Mouse (Mus musculus) heart, embryonic 15.5 days (tissue): Measurements from ENCODE around the gene Dennd6a. TPM values are rescaled to one million over a fixed set of nuclear protein-coding genes. Genes with fewer than 3 reads are reported as not detected.

Experiments
- ATAC-seq: fragments of 200-750 bp; cut with Nextera tagmentation; replicated peaks from 2 replicates; pipeline ENCODE4 v1.8.0; 2017; ENCODE audit warnings: low read depth, moderate TSS enrichment; ENCODE audit not compliant: insufficient number of reproducible peaks, insufficient read depth, low FRiP score
- H3K27ac ChIP-seq: fragments of 300-500 bp; sonication (generic); 2 replicates; pipeline ENCODE4 v1.5.1; 2015; ENCODE audit warnings: mild to moderate bottlenecking, inconsistent platforms
- H3K27me3 ChIP-seq: fragments of 300-500 bp; sonication (generic); 2 replicates; pipeline ENCODE4 v1.6.1; 2015; ENCODE audit warnings: inconsistent platforms
- H3K36me3 ChIP-seq: fragments of 300-500 bp; sonication (generic); 2 replicates; pipeline ENCODE4 v1.6.1; 2015; ENCODE audit warnings: mild to moderate bottlenecking, inconsistent platforms
- H3K4me1 ChIP-seq: fragments of 300-500 bp; sonication (generic); replicated peaks from 2 replicates; pipeline ENCODE4 v1.6.1; 2015; ENCODE audit warnings: inconsistent platforms
- H3K4me2 ChIP-seq: fragments of 300-500 bp; sonication (generic); 2 replicates; pipeline ENCODE4 v1.6.1; 2015; ENCODE audit warnings: inconsistent platforms, mild to moderate bottlenecking, moderate library complexity
- H3K4me3 ChIP-seq: fragments of 300-500 bp; sonication (generic); 2 replicates; pipeline ENCODE4 v1.5.1; 2015; ENCODE audit warnings: mild to moderate bottlenecking, inconsistent platforms
- H3K9ac ChIP-seq: fragments of 300-500 bp; sonication (generic); 2 replicates; pipeline ENCODE4 v1.6.1; 2015; ENCODE audit warnings: mild to moderate bottlenecking, inconsistent platforms
- H3K9me3 ChIP-seq: fragments of 300-500 bp; sonication (generic); replicated peaks from 2 replicates; pipeline ENCODE4 v1.6.1; 2016; ENCODE audit warnings: inconsistent platforms
- WGBS: fragments of 180-500 bp; shearing (Covaris S2); methylation state at CpG from one replicate; pipeline ENCODE4 v1.1.7; 2015; ENCODE audit warnings: mixed read lengths; 5-methylcytosine and 5-hydroxymethylcytosine counted together
- polyA plus RNA-seq: library from polyadenylated mRNA; unstranded; fragments of >200 nt; fragmentation: Nextera tagmentation; extraction: Ambion mirVana; gene quantifications from 2 replicates; pipeline ENCODE4 v1.2.1, GENCODE M21; 2015

Gene Dennd6a
- polyA plus RNA-seq, 1 experiment from 2014 or later, result 20.3 TPM

DNA sequence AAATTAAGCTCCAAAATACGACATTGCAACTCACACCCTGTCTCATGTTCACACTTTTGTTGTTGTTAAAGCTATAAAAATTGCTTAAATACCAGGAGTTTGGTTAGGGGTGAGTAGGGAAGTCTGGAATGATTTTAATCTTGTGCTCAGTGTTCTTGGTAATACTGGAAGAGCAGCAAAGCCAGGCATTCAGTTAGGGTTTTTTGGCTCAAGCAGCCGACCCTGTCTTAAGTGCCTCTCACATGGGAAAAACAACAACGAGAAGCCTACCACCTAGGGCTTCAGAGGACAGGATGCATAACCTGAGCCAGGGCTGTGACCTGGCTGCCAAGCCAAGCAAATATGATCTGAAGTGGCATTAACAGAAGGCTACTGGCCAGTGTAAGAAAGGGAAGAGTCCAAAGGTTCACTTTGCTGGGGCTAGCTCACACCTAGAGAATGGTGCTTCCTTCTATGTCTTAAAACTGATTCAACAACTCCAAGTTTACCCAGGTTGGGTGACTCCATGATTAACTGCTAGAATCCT, 2.7 kb downstream of the Dennd6a start:
- ATAC-seq, result no peak
- H3K27me3 ChIP-seq, result no peaks in the 10 kb centered on the region
- H3K4me3 ChIP-seq, result no peak overlapping the region
- H3K4me1 ChIP-seq, result peaks cover 10% of the 10 kb centered on the region
- H3K4me2 ChIP-seq, result no peak overlapping the region
- WGBS, result 55% methylated on average over 3 of the region's 3 CpGs
- no peak overlapping the region for H3K27ac ChIP-seq
- H3K36me3 ChIP-seq, result no peaks in the 10 kb centered on the region
- no peaks in the 10 kb centered on the region for H3K9me3 ChIP-seq
- no peak overlapping the region for H3K9ac ChIP-seq

DNA sequence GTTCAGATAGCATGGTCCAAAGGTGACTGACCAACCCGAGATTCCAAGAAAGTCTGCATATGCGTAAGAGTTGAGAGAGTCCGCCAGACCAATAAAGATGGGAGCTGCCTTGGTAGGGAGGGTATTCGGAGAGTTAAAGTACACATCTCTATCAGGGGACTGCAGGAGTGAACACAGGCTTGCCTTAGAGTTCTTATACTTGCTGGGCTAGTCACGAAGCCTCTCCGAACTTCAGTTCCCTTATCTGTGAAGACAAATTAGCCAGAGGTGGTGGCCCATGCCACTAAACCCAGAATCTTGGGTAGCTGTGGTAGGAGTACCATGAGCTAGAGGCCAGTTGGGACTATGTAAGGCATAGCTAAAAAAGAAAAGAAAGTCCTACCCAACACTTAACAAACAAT, 5.1 kb downstream of the Dennd6a start:
- 0 out of 2 replicates have a peak overlapping the region, but pooled peaks have one; percentile 100 for H3K4me3 ChIP-seq
- no peak for ATAC-seq
- H3K27ac ChIP-seq, result peak overlapping the region; percentile 100; the same call in 1 of the 2 replicates
- no peak overlapping the region for H3K9ac ChIP-seq
- no peaks in the 10 kb centered on the region for H3K27me3 ChIP-seq
- no peaks in the 10 kb centered on the region for H3K9me3 ChIP-seq
- peaks cover 16% of the 10 kb centered on the region for H3K4me1 ChIP-seq
- H3K36me3 ChIP-seq, result no peaks in the 10 kb centered on the region
- WGBS, result 52% methylated on average over 6 of the region's 6 CpGs
- peak overlapping the region; percentile 82 for H3K4me2 ChIP-seq

DNA sequence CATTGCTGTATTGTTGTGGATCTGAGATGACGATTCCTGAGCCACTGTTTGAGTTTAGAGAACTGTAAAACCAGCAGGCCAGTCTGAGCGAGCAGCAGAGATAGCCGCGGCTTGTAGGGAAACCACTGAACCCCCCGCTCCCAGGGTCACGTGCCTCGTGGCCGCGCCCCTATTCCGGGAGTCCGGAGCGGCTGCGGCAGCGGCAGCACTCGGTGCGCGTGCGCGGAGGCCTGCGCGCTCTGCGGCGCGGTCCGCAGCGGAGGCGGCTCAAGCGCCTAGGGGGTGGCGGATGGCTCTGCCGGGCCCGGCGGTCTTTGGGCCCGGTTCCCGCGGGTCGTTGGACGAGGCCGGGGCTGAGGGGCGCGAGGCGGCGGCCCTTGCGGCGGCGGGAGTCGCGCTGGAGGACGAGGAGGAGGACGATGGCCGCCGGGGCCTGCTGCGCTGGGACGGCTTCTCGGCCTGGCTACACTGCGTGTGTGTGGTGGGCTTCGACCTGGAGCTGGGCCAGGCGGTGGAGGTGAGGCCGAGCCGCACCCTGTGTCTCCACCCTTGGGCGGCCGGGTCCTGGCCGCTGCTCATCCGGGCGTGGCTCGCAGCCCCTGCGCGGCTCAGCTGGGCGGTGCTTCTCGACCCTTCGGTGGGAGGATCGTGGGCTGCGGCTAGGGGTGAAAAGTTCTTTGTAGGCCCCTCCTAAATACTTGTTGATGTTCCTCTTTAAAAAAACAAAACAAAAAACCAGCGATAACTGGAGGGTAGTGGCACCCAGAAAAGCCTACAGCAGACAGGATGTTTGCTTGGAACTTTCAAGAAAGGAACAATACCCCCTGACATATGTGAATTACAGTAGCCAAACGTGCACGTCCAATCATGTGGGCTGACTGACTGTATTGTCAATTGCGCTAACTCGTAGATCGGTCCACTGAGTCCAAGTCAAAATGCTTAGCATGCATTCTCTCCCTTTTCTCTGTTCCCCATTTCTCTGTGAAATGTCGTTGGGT, 6.0 kb downstream of the Dennd6a start:
- Histone ChIP-seq H3K4me3 (peak overlapping the region; percentile 100), H3K4me2 (peak overlapping the region; percentile 82), H3K27ac (peak overlapping the region; percentile 100), H3K36me3 (no peaks in the 10 kb centered on the region), H3K4me1 (peaks cover 18% of the 10 kb centered on the region), H3K9me3 (no peaks in the 10 kb centered on the region), H3K9ac (peak overlapping the region; percentile 100), H3K27me3 (no peaks in the 10 kb centered on the region)
- under 1% methylated on average over 79 of the region's 79 CpGs for WGBS
- ATAC-seq, result peak; percentile 94

DNA sequence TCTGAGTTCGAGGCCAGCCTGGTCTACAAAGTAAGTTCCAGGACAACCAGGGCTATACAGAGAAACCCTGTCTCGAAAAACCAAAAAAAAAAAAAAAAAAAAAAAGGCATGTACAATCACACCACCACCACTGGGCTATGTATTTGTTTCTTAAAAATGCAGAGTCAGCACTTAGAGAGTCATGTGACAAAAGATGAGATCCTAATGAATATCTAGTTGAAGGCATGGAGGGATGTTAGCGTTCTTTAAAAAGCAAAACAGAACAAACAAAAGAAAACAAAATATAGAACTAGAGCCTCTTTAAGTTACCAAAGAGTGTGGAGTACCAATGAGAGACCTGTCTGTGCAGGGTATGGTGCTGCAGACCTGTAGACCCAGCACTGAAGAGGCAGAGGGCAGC, 10.0 kb downstream of the Dennd6a start:
- Histone ChIP-seq H3K9me3 (no peaks in the 10 kb centered on the region), H3K9ac (no peak overlapping the region), H3K4me3 (no peak overlapping the region), H3K36me3 (no peaks in the 10 kb centered on the region), H3K4me1 (peaks cover 27% of the 10 kb centered on the region), H3K27me3 (no peaks in the 10 kb centered on the region), H3K27ac (no peak overlapping the region), H3K4me2 (no peak overlapping the region)
- no peak for ATAC-seq
- WGBS, result 95% methylated on average over 2 of the region's 3 CpGs

DNA sequence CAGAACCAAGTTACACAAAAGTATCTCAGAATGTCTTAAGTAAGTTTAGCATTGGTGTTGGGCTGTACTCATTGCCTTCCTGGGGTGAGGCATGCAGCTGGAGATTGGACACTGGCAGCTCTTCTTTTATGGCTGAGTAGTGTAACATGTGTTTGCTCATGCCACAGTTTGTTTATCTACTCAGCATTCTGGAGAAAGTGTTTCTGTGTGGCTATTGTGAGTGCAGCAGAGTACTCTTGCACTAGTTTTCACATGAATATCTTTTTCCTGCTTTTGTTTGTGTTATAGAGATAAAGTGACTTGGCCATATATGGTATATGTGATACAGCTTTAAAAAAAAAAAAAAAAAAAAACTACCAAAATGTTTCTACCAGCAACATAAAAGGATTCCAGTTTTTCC, 13.5 kb downstream of the Dennd6a start:
- Histone ChIP-seq H3K4me3 (no peak overlapping the region), H3K9ac (no peak overlapping the region), H3K27ac (peak overlapping the region; percentile 20), H3K27me3 (no peaks in the 10 kb centered on the region), H3K4me1 (peaks cover 16% of the 10 kb centered on the region), H3K9me3 (no peaks in the 10 kb centered on the region), H3K4me2 (no peak overlapping the region), H3K36me3 (no peaks in the 10 kb centered on the region)
- ATAC-seq, result no peak

DNA sequence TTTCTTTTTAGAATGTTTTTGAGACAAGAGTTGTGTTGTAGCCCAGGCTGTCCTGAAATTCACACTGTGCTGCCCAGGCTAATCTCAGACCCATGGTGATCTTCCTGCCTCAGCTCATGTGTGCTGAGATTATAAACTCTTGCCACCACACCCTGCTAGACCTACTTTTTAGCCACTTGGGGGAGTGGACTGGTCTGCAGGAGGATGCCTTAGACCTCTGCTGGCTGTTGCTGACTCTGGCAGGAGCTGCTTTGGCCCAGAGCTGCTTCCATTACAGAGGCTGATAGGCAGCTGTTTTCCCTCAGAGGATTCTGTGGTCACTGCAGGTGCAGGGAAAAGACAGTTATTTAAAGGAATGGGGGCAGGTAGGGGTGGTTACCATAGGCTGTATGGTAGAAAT, 17.7 kb downstream of the Dennd6a start:
- H3K4me1 ChIP-seq, result peaks cover 11% of the 10 kb centered on the region; the same call in 1 of the 2 replicates
- H3K9me3 ChIP-seq, result no peaks in the 10 kb centered on the region
- H3K4me3 ChIP-seq, result no peak overlapping the region
- no peak overlapping the region for H3K4me2 ChIP-seq
- ATAC-seq, result no peak
- no peak overlapping the region for H3K9ac ChIP-seq
- H3K36me3 ChIP-seq, result no peaks in the 10 kb centered on the region
- H3K27ac ChIP-seq, result no peak overlapping the region
- no peaks in the 10 kb centered on the region for H3K27me3 ChIP-seq

DNA sequence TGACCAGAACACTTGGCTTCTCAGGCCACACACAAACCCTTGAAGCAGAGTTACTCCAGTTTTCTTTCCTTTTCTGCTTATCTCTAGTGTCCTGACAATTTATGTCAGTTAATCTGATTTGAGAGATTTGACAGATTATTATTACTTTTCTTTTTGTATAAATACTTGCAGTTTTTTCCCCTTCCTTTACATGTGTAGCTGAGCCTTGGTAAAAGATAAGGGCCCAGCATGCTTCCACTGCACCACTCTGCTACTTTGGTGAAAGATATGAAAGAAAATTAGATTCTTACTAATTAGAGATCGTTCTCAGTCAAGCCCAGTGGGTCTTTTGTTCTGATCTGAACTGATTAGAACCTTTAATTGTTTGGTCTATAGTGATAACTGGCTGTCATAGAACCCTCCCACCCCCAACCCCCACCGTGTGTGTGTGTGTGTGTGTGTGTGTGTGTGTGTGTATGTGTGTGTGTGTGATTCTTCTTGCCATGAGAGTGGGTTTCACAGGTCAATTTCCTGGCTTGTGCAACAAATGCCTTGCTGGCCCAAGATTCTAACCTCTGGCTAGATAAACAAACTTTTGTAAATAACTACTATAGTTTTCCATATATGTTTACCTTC, 19.7 kb downstream of the Dennd6a start:
- Histone ChIP-seq H3K27ac (no peak overlapping the region), H3K9ac (no peak overlapping the region), H3K4me3 (no peak overlapping the region), H3K27me3 (no peaks in the 10 kb centered on the region), H3K4me2 (no peak overlapping the region), H3K4me1 (0 out of 2 replicates have a peak, but pooled peaks cover 2% of the 10 kb centered on the region), H3K36me3 (peaks cover 18% of the 10 kb centered on the region), H3K9me3 (no peaks in the 10 kb centered on the region)
- no peak for ATAC-seq
- 70% methylated on average over 2 of the region's 2 CpGs for WGBS

DNA sequence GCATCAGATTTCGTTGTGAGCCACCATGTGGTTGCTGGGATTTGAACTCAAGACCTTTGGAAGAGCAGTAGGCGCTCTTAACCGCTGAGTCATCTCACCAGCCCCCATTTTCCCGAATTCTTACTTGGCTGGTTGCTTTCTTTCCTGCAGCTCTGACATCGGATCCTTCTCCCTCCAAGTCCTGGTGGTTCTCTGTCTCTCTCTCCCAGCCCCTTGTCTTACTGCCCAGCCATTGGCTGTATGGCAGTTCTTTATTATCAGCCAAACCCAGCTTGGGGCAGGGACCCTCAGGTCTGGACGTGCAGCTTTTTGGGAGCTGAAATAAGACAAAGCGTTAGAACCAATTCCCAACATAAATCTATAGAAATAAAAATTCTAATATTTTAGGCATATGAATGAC, 21.5 kb downstream of the Dennd6a start:
- no peak for ATAC-seq
- H3K4me1 ChIP-seq, result 0 out of 2 replicates have a peak, but pooled peaks cover 2% of the 10 kb centered on the region
- no peak overlapping the region for H3K4me2 ChIP-seq
- H3K4me3 ChIP-seq, result no peak overlapping the region
- H3K9me3 ChIP-seq, result no peaks in the 10 kb centered on the region
- no peaks in the 10 kb centered on the region for H3K27me3 ChIP-seq
- peaks cover 30% of the 10 kb centered on the region for H3K36me3 ChIP-seq
- 82% methylated on average over 7 of the region's 7 CpGs for WGBS
- H3K9ac ChIP-seq, result no peak overlapping the region
- no peak overlapping the region for H3K27ac ChIP-seq

DNA sequence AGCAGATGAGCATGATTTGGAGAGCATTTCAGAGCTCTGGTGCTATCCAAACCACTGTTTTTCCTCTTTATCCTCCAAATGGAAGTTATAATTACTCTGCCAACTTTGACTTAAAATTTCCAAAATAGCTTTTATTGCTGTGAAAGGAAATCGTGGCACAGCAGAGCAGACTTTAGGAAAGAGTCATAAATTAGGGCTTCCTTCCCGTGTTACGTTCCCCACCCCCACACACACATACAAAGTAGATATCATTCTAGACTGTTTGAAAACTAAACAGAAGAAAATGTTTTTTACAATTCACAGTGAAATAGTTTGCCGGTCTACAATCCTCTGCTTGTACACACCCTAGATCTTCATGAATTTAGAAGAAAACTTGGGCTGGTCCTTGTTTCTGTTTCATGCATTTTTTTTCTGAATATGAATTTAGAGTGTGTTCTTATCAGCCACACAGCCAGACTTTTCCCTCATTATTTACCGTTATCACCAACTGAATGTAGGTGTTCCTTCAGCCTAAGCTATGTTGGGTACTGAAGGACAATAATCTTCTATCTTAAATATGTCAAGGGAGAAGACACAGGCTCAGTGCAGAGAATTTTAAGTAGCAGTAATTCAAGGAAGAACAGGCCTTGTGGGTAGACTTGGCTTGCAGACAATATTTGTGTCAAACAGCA, 22.2 kb downstream of the Dennd6a start:
- H3K9ac ChIP-seq, result no peak overlapping the region
- ATAC-seq, result no peak
- peaks cover 34% of the 10 kb centered on the region for H3K36me3 ChIP-seq
- no peaks in the 10 kb centered on the region for H3K27me3 ChIP-seq
- H3K9me3 ChIP-seq, result no peaks in the 10 kb centered on the region
- no peak overlapping the region for H3K4me3 ChIP-seq
- WGBS, result 68% methylated on average over 5 of the region's 5 CpGs
- no peak overlapping the region for H3K4me2 ChIP-seq
- H3K4me1 ChIP-seq, result 0 out of 2 replicates have a peak, but pooled peaks cover 2% of the 10 kb centered on the region
- no peak overlapping the region for H3K27ac ChIP-seq

DNA sequence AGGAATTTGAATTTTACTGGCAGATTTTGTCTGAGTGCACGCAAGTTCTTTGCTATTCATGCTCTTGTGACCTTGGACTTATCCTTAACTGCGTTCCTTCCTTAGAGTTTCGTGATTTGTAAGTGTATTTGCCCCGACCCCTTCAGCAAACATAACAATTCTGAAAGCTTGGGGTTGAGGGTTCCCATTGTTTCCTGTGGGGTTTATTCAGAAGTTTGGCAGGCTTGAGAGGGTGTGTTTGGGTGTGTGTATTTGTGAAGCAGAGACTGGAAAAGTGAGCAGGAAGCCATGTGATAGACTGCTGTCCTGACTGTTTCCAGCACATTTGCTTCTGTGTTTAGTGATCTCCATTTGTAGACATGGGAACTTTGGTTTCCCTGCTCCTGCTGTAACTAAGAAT, 31.7 kb downstream of the Dennd6a start:
- no peaks in the 10 kb centered on the region for H3K9me3 ChIP-seq
- no peaks in the 10 kb centered on the region for H3K4me1 ChIP-seq
- WGBS, result 74% methylated on average over 4 of the region's 4 CpGs
- no peak overlapping the region for H3K9ac ChIP-seq
- H3K27ac ChIP-seq, result no peak overlapping the region
- no peak for ATAC-seq
- no peaks in the 10 kb centered on the region for H3K27me3 ChIP-seq
- no peak overlapping the region for H3K4me2 ChIP-seq
- H3K36me3 ChIP-seq, result peaks cover 48% of the 10 kb centered on the region
- no peak overlapping the region for H3K4me3 ChIP-seq

DNA sequence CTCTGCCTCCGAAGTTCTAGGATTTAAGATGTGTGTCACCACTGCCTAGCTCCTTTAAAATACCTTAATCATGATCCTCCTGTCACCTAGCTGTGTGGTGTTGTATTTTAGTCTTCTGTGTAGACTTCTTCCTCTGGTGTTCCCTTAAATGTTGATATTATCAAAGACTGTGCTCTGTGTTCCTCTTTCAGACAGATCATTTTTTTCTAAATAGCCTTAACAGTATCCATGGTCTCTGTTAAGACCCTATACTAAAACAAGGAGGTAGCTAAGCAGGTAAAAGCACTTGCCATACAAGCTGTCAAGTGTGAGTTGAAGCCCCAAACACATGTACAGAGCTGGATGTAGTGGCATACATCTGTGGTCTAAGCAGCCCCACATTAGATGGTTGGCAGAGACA, 36.0 kb downstream of the Dennd6a start:
- H3K4me1 ChIP-seq, result no peaks in the 10 kb centered on the region
- 88% methylated on average over 1 of the region's 1 CpGs for WGBS
- peaks cover 69% of the 10 kb centered on the region for H3K36me3 ChIP-seq
- H3K27ac ChIP-seq, result no peak overlapping the region
- no peak overlapping the region for H3K4me2 ChIP-seq
- H3K4me3 ChIP-seq, result no peak overlapping the region
- H3K27me3 ChIP-seq, result no peaks in the 10 kb centered on the region
- H3K9me3 ChIP-seq, result no peaks in the 10 kb centered on the region
- no peak for ATAC-seq
- H3K9ac ChIP-seq, result no peak overlapping the region
